Mouse (Mus musculus): ENCODE data around the gene Tldc1.

Gene Tldc1

GRCm38 (mm10) chr8:119798965-119799264, 20.7 kb upstream of the Tldc1 start:
- DNase-seq = no peak

GRCm38 (mm10) chr8:119798170-119798964, 20.2 kb upstream of the Tldc1 start:
- DNase-seq = peak; percentile 65

GRCm38 (mm10) chr8:119795651-119796050, 17.4 kb upstream of the Tldc1 start:
- no peak for DNase-seq

- DNase-seq = no peak
Observed at GRCm38 (mm10) chr8:119794689-119795088, 16.5 kb upstream of the Tldc1 start.

GRCm38 (mm10) chr8:119791804-119792704, 13.8 kb upstream of the Tldc1 start:
- no peak for DNase-seq

- DNase-seq = no peak
Observed at GRCm38 (mm10) chr8:119789581-119789980, 11.4 kb upstream of the Tldc1 start.

- no peak for DNase-seq
Observed at GRCm38 (mm10) chr8:119788607-119789381, 10.6 kb upstream of the Tldc1 start.

- no peak for DNase-seq
Observed at GRCm38 (mm10) chr8:119787341-119787740, 9.1 kb upstream of the Tldc1 start.

- no peak for DNase-seq
Observed at GRCm38 (mm10) chr8:119786871-119787270, 8.7 kb upstream of the Tldc1 start.

GRCm38 (mm10) chr8:119785764-119786405, 7.7 kb upstream of the Tldc1 start:
- DNase-seq = no peak

GRCm38 (mm10) chr8:119784676-119785075, 6.5 kb upstream of the Tldc1 start:
- no peak for DNase-seq

GRCm38 (mm10) chr8:119784141-119784574, 5.9 kb upstream of the Tldc1 start:
- no peak for DNase-seq

GRCm38 (mm10) chr8:119783579-119783978, 5.4 kb upstream of the Tldc1 start:
- DNase-seq = no peak

GRCm38 (mm10) chr8:119782715-119783114, 4.5 kb upstream of the Tldc1 start:
- peak; percentile 88 for DNase-seq

GRCm38 (mm10) chr8:119781086-119781840, 3.0 kb upstream of the Tldc1 start:
- no peak for DNase-seq

- no peak for DNase-seq
Observed at GRCm38 (mm10) chr8:119780402-119781049, 2.3 kb upstream of the Tldc1 start.

- peak; percentile 83 for DNase-seq
Observed at GRCm38 (mm10) chr8:119779013-119779737, 959 bp upstream of the Tldc1 start.

- DNase-seq = no peak
Observed at GRCm38 (mm10) chr8:119777765-119778164, 451 bp downstream of the Tldc1 start.

- DNase-seq = no peak
Observed at GRCm38 (mm10) chr8:119776668-119777245, 1.5 kb downstream of the Tldc1 start.

GRCm38 (mm10) chr8:119765761-119766444, 12.3 kb downstream of the Tldc1 start:
- no peak for DNase-seq

Measured in right cerebral cortex, postnatal 14 days (tissue).